Mouse (Mus musculus): ENCODE data around the gene Gm49318. TPM values are rescaled to one million over a fixed set of nuclear protein-coding genes. Genes with fewer than 3 reads are reported as not detected.

Gene Gm49318
- polyA plus RNA-seq, 3 experiments from 2014 or later = not detected

DNA sequence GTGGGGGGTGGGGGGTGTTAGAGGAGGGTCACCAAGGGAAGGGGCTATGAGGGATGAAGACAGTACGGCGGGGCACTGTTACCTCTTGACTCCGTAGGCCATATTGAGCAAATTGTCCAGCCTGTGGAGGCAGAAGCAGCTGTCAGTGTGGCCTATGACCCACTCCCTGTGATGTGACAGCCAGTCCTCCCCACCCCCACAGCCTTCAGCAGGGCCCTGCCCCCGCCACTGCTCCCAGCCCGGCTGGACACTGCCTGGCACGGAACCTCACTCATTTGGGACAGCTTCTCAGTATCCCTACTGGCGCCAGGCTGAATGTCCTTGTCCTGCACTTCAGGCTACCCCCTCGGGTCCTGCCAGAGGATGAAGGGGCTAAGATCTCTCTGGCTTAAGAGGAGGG lies 46.5 kb downstream of the Gm49318 start:
- no peak for ATAC-seq

DNA sequence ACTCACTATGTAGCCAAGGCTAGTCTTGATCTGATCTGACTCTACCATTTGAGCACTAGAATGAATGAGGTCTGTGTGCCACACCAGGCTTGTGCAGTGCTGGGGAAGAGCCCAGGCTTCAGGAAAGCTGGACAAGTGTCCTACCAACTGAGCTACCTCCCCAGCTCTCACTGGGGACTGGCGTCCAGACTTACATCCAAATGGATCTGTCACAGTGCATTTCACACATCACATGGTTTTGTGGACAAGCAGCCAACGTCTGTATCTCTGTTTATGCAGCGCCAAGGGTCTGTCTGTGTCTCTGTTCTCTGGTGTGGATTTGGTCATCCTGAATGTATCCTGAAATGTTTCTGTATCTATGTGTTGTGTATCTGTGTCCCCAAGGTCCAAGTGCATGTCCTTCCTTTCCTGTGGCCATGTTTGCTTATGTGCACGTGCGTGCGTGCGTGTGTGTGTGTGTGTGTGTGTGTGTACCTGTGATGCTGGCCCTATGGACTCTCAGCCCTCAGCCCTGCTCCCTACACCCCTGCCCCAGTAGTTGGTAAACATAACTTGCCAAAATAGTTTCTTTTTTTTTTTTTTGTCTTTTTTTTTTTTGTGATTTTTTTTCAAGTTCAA lies 53.7 kb downstream of the Gm49318 start:
- ATAC-seq = no peak

DNA sequence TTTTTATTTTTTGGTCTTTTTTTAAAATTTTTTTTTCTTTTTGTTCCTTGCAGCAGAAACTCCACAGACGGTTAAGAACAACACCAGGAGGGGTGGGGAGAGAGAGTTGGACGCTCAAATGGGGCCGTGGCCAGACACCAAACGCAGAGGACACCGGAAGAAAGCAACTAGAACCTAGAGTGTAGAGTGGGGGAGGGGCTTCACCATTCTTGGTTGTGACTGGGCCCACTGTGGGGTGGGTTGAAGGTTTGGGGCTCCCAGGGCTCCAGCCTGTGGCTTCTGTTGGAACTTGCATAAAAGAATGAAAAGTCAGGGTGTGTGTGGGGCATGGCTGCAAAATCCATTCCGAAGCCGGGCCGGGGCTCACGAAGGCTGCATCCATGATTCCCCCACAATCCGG lies 54.8 kb downstream of the Gm49318 start:
- ATAC-seq = no peak

DNA sequence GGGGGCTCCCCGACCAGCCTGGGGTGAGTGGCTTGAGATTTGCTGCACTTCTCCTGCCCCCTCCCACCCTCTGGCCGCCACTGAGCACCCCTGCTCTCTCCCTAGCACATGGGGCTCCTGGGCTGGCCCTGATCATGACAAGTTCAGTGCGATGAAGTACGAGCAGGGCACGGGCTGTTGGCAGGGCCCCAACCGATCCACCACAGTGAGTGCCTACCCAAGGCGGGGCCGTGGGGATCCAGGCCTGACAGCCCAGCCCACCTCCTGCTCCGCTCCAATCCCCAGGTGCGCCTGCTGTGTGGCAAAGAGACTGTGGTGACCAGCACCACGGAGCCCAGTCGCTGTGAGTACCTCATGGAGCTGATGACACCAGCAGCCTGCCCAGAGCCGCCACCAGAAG lies 58.3 kb downstream of the Gm49318 start:
- ATAC-seq = no peak

DNA sequence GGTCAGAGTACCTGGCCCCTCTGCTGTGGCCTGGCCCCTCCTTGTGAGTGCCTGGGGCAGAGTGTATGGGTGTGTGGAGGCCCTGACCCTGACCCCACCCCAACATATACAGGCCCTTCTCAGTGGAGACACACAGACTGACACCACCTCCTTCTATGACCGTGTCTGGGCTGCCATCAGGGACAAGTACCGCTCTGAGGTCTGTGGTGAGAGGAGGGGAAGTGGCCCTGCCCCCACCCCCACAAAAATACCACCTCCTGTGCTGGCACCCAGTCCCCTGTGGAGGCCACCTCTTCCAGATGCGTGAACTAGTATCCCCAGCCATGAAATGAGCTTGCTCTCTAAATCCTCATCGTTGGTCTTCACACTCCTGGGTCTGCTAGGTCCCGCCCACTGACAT lies 60.0 kb downstream of the Gm49318 start:
- ATAC-seq = no peak

DNA sequence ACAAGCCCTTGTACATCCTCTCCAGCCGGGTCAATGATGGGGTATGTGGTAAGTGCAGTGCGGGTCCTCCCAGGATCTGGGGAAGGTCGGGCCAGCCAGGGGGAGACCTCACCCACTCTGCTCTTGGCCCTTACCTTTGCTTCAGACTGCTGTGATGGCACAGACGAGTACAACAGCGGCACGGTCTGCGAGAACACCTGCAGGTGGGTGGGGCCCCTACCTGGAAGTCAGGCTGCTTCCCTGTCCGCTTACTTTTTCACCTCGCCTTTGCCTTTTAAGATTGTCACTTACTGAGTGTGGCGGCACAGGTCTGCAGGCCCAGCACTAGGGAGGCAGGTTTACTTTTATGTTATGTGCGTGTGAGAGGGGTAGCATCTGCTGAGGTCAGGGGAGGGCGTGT lies 66.5 kb downstream of the Gm49318 start:
- no peak for ATAC-seq

DNA sequence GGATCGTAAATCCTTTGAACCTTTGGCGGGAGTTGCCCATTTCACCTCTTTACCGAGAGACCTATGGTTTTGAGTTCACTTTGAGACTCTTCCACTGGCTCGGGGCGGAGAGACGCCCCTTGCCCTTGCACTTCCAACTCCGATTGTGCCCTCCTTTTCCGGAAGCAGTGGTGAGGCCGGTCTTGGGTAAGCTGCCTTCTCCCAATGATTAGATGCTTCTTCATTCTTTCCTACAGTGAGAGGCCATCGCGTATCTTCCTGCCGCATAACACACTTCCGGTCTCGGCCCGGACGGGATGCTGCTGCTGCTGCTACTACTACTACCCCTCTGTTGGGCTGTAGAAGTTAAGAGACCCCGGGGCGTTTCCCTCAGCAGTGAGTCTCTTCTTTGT lies 67.9 kb downstream of the Gm49318 start:
- ATAC-seq = peak; percentile 8

DNA sequence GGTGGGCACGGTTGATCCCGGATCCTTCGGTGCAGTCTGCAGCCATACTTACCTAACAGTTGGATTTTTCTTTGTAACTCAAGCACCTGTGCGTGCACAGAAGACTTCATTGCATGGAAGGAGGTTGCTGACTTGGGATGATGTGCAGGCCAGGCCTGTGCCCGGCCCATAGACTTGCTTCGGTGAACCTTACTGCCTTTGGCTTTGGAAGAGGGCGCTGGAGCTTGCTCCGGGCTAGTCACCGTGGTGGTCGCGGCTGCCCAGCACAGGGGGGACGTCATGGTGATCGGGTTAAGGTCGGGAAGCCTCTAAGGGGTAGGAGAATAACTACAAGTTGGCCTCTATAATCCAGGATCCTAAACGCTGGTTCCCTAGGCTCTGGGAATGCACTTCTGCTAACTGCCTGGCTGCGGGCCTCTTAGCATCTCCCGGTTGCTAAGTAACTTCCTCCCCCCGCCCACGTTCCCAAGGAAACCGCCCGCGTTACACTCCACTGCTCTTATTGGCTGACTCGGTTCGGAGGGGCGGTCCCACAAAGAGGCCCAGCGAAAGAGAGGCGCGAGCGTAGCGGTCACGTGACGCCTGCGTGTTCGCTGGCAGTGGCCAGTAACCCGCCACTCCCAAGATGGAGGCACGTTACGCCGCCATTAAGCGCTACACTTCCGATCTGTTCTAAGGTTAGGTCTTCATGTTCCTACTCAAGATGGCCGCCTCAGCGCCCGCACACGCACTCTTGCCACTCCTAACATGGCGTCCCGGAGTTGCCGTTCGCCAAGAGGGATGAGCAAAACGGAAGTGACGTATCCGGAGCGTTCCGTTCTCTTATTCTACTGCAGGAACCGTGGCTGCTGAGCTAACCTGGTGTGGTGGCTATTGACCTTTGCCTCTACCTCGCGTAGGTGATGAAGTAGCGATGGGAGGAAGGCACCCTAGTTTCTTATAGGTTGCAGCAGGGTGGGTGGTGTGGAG lies 68.6 kb downstream of the Gm49318 start, which contains the start of the genes Ccdc151 and Prkcsh:
Gene Ccdc151 (minus strand): TSS at position 441 of the 969 bp plus-strand sequence.
Gene Prkcsh (plus strand): TSS at position 613 of the 969 bp plus-strand sequence.
- ATAC-seq = peak; percentile 95

DNA sequence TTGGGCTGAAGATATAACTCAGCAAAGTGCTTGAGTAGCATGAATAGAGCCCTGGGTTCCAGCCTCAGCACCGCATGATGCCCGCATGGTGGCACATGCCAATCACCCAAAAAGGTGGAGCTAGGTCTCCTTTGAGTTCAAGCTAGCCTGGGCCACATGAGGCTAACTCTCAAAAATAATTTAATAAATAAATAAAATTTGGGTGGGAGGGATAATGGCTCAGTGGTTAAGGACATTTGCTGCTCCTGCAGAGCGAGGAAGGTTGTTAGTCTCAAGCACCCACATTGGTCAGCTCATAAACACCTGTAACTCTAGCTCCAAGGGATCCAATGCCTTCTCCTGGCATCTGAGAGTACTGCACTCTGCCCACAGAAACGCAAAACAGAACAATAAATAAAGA lies 69.4 kb downstream of the Gm49318 start:
- ATAC-seq = no peak

DNA sequence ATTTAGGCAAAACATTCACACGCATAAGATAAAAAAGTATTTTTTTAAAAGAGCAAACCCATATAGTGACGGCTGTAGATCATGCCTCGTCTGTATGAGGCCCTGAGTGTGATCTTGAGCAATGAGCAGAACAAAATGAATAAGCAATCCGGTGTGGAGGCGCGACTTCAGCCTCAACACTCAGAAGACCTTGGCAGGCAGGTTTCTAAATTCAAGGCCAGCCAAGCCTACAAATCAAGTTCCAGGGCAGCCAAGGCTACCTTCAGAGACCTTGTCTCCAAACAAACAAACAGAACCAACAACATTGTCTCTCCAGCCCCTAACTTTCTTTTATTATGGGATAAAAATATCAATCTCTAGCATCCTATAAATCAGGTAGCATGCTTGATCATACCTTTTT lies 70.8 kb downstream of the Gm49318 start:
- ATAC-seq = no peak

DNA sequence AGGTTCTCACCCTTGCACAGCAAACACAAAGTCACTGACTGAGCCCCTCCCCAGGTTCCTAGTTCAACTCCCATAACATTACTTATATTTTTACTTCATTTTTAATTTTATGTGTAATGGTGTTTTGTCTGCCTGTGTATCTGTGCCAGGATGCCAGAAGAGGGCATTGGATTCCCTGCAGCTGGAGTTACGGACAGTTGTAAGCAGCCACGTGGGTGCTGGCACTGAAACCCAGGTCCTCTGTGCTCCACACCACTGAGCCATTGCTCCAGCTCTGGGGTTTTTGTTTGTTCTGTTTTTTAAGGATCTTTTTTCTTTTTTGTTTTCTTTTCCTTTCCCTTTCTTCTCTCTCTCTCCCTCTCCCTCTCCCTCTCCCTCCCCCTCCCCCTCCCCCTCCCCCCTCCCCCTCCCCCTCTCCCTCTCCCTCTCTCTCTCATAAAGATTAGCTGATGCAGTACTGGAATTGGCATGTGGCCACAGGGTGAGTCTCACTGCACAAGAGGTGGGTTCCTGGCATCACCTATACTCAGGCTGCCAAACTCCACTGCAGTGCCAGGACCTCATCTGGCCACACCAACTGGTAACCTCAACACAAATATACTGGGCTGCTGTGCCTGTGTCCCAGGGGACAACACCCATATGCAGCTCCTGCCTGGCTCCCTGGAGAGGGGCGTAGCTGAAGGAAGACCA lies 74.7 kb downstream of the Gm49318 start:
- ATAC-seq = no peak

DNA sequence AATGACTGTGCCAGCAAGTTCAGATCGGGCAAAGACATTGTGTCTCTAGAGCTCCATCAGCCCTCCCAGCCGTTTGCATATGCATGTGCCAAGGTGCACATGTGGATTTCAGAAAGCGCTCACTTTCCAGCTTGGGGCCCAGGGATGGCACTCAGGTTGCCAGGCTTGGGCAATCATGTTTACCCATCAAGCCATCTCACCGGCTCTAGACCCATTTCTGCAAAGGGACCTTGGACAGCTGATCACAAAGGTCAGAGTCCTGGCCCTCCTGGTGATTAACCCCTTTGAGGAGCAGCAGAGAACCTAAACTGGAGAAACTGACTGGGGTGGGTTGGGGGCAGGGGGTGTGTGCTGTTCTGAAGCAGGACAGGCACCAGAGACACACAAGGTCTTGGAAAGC lies 78.8 kb downstream of the Gm49318 start:
- ATAC-seq = no peak

DNA sequence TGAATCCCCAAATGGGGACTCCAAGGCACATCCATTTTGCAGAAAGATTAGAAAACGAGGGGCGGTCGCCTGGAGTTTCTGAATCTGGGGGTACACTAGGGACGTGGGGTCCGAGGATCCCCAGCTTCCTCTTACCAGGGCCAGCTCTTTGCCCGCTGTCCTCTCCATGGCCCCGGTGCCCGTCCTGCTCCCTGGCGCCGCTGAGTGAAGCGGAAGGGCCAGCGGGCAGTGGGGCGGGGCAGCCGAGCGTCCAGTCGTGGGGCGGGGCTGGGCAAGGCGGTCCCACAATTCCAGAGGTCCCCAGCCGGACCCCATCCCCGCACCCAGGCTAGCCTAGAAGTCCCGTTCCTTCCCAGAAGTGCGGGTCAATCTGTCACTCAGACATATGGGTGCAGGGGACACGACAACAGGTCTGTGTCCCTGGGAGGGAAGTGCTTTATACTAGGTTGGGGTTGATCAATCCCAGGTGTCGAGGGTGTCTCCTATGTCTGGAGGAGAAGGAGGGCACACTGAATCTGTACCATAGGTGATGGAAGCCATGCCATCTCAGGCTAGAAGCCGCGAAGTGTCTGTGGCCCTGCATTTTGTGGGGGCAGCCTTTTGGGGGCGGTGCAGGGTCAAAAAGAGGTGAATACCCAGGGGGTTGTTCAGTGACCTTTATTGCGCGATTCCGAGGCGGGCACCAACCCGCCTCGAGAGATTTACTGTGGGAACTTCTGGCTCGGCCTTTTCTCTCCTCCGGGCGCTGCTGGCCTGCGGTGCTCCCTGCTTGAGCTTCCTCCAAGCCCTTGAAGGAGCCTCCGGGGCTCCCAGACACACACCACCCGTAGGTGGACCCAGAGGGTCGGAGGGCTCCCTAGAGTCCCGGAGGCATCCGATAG lies 81.6 kb downstream of the Gm49318 start, which contains the start of gene Rgl3:
Gene Rgl3 (minus strand): TSS at position 217 of the 881 bp plus-strand sequence.
- ATAC-seq = no peak

DNA sequence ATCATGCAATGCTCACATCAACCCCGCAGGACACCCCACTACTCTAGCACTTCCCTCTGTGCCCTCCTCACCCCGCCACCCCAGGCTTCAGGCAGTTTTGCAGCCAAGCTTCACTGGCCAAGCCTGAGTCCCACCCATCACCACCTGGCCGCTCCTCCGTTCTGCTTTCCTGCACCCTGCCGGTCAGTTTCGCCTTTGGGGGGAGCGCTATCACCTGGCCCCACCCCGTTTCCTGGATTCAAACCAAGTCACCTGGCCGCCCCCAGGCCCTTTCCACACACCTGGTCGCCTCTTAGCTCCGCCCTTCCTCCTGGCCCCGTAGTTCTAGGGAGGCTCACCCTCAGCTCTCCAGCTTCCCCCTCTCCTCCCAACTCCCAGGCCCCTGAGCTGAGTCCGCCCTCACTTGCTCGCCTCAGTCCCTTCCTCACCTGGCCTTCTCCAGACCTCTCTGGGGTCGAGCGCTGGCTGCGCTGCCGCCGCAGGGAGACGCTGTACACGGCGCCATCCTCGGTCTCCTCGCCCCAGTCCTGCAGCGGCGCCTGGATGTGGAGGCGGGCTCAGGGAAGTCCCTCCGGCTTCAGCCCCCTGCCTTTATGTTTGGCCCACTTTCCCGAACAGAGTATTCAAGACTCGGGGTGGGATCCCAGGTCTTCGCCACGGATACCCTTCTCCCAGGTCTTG lies 82.5 kb downstream of the Gm49318 start:
- no peak for ATAC-seq

DNA sequence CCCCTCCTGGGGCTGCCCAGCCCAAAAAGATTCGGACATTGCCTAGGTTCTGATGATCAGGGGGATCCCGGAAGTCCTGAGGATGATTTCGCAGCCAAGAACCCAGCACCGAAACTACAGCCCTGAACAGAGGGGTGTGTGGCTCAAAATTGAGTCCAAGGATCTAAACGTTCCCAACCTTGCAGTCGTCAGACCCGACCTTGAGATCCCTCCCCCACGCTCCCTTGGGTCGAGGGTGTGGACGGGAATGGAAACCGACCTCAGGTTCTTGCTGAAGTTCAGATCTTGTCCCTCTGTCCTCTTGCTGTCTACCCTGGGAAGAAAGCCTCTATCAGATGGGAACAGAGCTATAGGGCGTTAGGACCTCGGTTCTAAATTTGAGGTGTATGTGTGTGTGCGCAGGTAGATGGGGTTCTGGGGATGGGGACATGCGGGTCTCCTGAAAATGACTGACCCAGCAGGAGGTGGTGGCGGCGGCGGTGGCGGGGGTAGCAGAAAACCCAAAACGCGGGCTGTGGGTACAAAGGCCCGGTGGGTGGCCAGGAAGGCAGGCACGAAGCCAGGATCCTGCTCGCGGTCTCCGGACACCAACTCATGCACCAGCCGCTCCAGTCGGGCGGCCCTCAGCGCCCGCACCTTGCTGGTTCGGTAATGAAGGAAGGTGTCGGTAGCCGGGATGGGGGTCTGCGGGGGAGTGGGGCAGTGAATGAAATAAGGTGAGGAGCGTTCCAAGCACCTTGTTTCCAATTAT lies 83.3 kb downstream of the Gm49318 start:
- ATAC-seq = no peak

Other genes with a start within 250 kb of the Gm49318 start
- not detected for gene Angptl8, start 235.7 kb downstream of the Gm49318 start, polyA plus RNA-seq (2017; shearing (Covaris generic))
- 1 to 10 TPM; 1.7 to 2.1 (median 1.9) TPM for gene Dock6, start 218.6 kb downstream of the Gm49318 start, polyA plus RNA-seq (2017; shearing (Covaris generic))
- gene Rab3d, start 153.1 kb downstream of the Gm49318 start, polyA plus RNA-seq (2017; shearing (Covaris generic)) = 1 to 10 TPM; 7.4 to 9.6 (median 8.9) TPM
- gene Ccdc159, start 143.8 kb downstream of the Gm49318 start, polyA plus RNA-seq (2017; shearing (Covaris generic)) = not detected
- 10 to 100 TPM in 1 of 3 experiments, 1 to 10 TPM in 2; 8.8 to 11.1 (median 9.7) TPM for gene Tmem205, start 143.7 kb downstream of the Gm49318 start, polyA plus RNA-seq (2017; shearing (Covaris generic))
- gene Plppr2, start 134.2 kb downstream of the Gm49318 start, polyA plus RNA-seq (2017; shearing (Covaris generic)) = 1 to 10 TPM in 1 of 3 experiments, under 1 TPM in 2; 0.26 to 1.2 (median 0.45) TPM
- 1 to 10 TPM; 3.6 to 6.2 (median 4.9) TPM for gene Swsap1, start 115.5 kb downstream of the Gm49318 start, polyA plus RNA-seq (2017; shearing (Covaris generic))
- under 1 TPM in 2 of 3 experiments, not detected in 1; 0.31 to 0.38 TPM for gene Epor, start 107.8 kb downstream of the Gm49318 start, polyA plus RNA-seq (2017; shearing (Covaris generic))
- gene Rgl3, start 81.8 kb downstream of the Gm49318 start, polyA plus RNA-seq (2017; shearing (Covaris generic)) = not detected
- not detected for gene Ccdc151, start 68.6 kb downstream of the Gm49318 start, polyA plus RNA-seq (2017; shearing (Covaris generic))
- gene Prkcsh, start 68.5 kb downstream of the Gm49318 start, polyA plus RNA-seq (2017; shearing (Covaris generic)) = 10 to 100 TPM; 30.8 to 47.7 (median 36.1) TPM
- gene Elavl3, start 19.2 kb downstream of the Gm49318 start, polyA plus RNA-seq (2017; shearing (Covaris generic)) = not detected
- 1 to 10 TPM; 2.9 to 7.0 (median 6.5) TPM for gene Zfp653, start 117 bp upstream of the Gm49318 start, polyA plus RNA-seq (2017; shearing (Covaris generic))
- gene Ecsit, start 14.2 kb upstream of the Gm49318 start, polyA plus RNA-seq (2017; shearing (Covaris generic)) = 10 to 100 TPM; 27.7 to 40.0 (median 37.7) TPM
- under 1 TPM; 0.20 to 0.36 (median 0.32) TPM for gene Cnn1, start 28.0 kb upstream of the Gm49318 start, polyA plus RNA-seq (2017; shearing (Covaris generic))
- 10 to 100 TPM; 76.4 to 98.9 (median 89.4) TPM for gene Elof1, start 45.9 kb upstream of the Gm49318 start, polyA plus RNA-seq (2017; shearing (Covaris generic))
- gene Acp5, start 64.5 kb upstream of the Gm49318 start, polyA plus RNA-seq (2017; shearing (Covaris generic)) = 100 to 1,000 TPM; 155 to 257 (median 245) TPM
- 10 to 100 TPM; 40.1 to 46.8 (median 43.2) TPM for gene Pigyl, start 85.6 kb upstream of the Gm49318 start, polyA plus RNA-seq (2017; shearing (Covaris generic))
- not detected for gene Zfp872, start 116.8 kb upstream of the Gm49318 start, polyA plus RNA-seq (2017; shearing (Covaris generic))
- gene Zfp809, start 154.5 kb upstream of the Gm49318 start, polyA plus RNA-seq (2017; shearing (Covaris generic)) = 10 to 100 TPM; 39.0 to 42.2 (median 40.6) TPM
- gene Zfp599, start 188.6 kb upstream of the Gm49318 start, polyA plus RNA-seq (2017; shearing (Covaris generic)) = 1 to 10 TPM; 5.2 to 8.8 (median 7.8) TPM
- gene Zfp810, start 236.4 kb upstream of the Gm49318 start, polyA plus RNA-seq (2017; shearing (Covaris generic)) = 10 to 100 TPM; 10.7 to 21.5 (median 17.5) TPM

Data from inflammation-experienced regulatory T-cells, adult 6 months (primary cell).